Mouse (Mus musculus): ENCODE data around the gene Fam107b. TPM values are rescaled to one million over a fixed set of nuclear protein-coding genes. Genes with fewer than 3 reads are reported as not detected.

The Fam107b gene
- total and polyA plus RNA-seq, 3 experiments = 3.6 to 34.1 (median 19.4) TPM

DNA sequence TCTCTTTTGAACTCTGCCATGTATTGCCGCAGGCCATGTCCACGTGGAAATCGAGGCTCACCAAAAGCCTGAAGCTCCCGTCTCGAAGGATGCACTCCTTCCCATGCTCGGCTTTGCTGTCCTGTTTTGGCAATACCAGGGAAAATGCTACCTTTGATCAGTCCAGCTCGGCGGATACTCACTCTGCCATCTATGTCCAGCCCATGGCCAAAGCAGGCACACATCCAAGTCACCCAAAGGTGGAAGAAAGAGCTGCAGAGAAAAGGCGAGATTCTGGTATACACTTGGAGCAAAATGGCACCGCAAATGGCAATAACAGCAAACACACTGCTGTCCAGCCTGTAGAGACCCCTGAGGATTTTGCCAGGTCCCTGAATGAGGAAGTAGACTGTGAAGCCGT lies 318 bp downstream of the Fam107b start:
- Histone ChIP-seq H3K4me1 (ENCODE audit: insufficient read depth, low read depth, low read length) (no peaks in the 10 kb centered on the region), H3K9me3 (replicated peaks) (no peaks in the 10 kb centered on the region), H3K36me3 (replicated peaks) (no peaks in the 10 kb centered on the region), H3K27me3 (ENCODE audit: insufficient read depth, low read length) (peaks cover 3% of the 10 kb centered on the region; the same call in 1 of the 2 replicates), H3K4me3 (ENCODE audit: low read depth, low read length) (no peak overlapping the region)
- no peak for DNase-seq (ENCODE audit: low spot score)
- ATAC-seq (ENCODE audit: extremely low read depth, insufficient number of reproducible peaks, low FRiP score, poor library complexity, severe bottlenecking) = no peak
- TF ChIP-seq CTCF (IDR thresholded peaks at IDR 0.05; ENCODE audit: low read depth, low read length) (no peak), TAL1 (conservative IDR thresholded peaks at IDR 0.05; ENCODE audit: low read depth, low read length) (no peak), POLR2AphosphoS5 (IDR thresholded peaks at IDR 0.05; ENCODE audit: insufficient replicate concordance, low read depth, low read length) (no peak), GATA2 (IDR thresholded peaks at IDR 0.05; ENCODE audit: borderline replicate concordance, low read depth, low read length) (no peak)

DNA sequence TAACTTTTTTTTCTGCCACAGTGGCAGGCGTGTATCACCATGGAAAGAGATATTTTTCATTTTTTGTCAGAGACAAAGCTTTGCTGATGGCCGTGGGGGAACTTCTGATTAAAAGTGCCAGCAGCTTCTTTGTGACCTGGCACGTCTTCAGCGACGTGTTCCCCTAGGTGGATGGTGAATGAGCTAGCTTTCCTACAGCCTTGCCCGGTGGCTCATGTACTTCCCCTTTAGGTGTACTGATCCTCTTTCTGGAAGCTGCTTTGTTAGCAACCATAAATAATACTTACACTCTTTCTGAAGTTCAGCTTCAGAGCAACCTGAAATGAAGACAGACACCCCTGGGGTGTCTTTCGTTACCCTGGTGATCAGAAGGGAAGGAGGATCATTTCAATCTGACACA lies 3.6 kb downstream of the Fam107b start:
- H3K4me1 ChIP-seq (ENCODE audit: insufficient read depth, low read depth, low read length) = no peaks in the 10 kb centered on the region
- TF ChIP-seq POLR2AphosphoS5 (IDR thresholded peaks at IDR 0.05; ENCODE audit: insufficient replicate concordance, low read depth, low read length) = no peak
- no peak for TF ChIP-seq TAL1 (conservative IDR thresholded peaks at IDR 0.05; ENCODE audit: low read depth, low read length)
- TF ChIP-seq GATA2 (IDR thresholded peaks at IDR 0.05; ENCODE audit: borderline replicate concordance, low read depth, low read length) = no peak
- no peak for TF ChIP-seq GATA1 (IDR thresholded peaks at IDR 0.05; ENCODE audit: borderline replicate concordance, low read length)
- TF ChIP-seq CTCF (IDR thresholded peaks at IDR 0.05; ENCODE audit: low read depth, low read length) = no peak
- H3K27me3 ChIP-seq (ENCODE audit: insufficient read depth, low read length) = peaks cover 3% of the 10 kb centered on the region; the same call in 1 of the 2 replicates
- H3K9me3 ChIP-seq (replicated peaks) = no peaks in the 10 kb centered on the region
- DNase-seq (ENCODE audit: low spot score) (no peak), ATAC-seq (ENCODE audit: extremely low read depth, insufficient number of reproducible peaks, low FRiP score, poor library complexity, severe bottlenecking) (no peak)
- no peaks in the 10 kb centered on the region for H3K36me3 ChIP-seq (replicated peaks)
- no peak overlapping the region for H3K4me3 ChIP-seq (ENCODE audit: low read depth, low read length)

- Histone ChIP-seq H3K27me3 (ENCODE audit: insufficient read depth, low read length) (peaks cover 2% of the 10 kb centered on the region; the same call in 1 of the 2 replicates), H3K36me3 (replicated peaks) (no peaks in the 10 kb centered on the region), H3K4me1 (ENCODE audit: insufficient read depth, low read depth, low read length) (no peaks in the 10 kb centered on the region), H3K9me3 (replicated peaks) (no peaks in the 10 kb centered on the region), H3K4me3 (ENCODE audit: low read depth, low read length) (no peak overlapping the region)
- ATAC-seq (ENCODE audit: extremely low read depth, insufficient number of reproducible peaks, low FRiP score, poor library complexity, severe bottlenecking) = no peak
- TF ChIP-seq GATA1 (IDR thresholded peaks at IDR 0.05; ENCODE audit: borderline replicate concordance, low read length) = no peak
- no peak for DNase-seq (ENCODE audit: low spot score)
Measured at GRCm38 (mm10) chr2:3575140-3575539, 4.9 kb downstream of the Fam107b start.

DNA sequence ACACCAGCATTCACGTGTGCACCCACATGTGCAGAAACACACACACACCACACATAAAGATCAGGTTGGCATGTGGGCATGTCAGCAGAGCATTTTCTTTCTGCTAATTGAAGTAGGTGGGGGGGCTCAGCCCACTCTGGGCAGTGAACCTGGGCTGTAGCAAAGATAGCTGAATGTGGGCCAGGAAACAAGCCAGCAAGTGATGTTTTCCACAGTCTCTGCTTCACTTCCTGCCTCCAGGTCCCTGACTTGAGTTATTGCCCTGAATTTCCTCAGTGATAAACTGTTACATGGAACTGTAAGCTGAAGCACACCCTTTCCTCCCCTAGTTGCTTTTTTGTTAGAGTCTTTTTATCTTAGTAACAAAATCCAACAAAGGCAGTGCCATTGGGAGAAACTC lies 6.1 kb downstream of the Fam107b start:
- no peak overlapping the region for H3K4me3 ChIP-seq (ENCODE audit: low read depth, low read length)
- H3K27me3 ChIP-seq (ENCODE audit: insufficient read depth, low read length) = peaks cover 2% of the 10 kb centered on the region; the same call in 1 of the 2 replicates
- no peaks in the 10 kb centered on the region for H3K36me3 ChIP-seq (replicated peaks)
- no peaks in the 10 kb centered on the region for H3K4me1 ChIP-seq (ENCODE audit: insufficient read depth, low read depth, low read length)
- TF ChIP-seq POLR2AphosphoS5 (IDR thresholded peaks at IDR 0.05; ENCODE audit: insufficient replicate concordance, low read depth, low read length) = no peak
- no peak for TF ChIP-seq TAL1 (conservative IDR thresholded peaks at IDR 0.05; ENCODE audit: low read depth, low read length)
- no peak for TF ChIP-seq GATA2 (IDR thresholded peaks at IDR 0.05; ENCODE audit: borderline replicate concordance, low read depth, low read length)
- TF ChIP-seq CTCF (IDR thresholded peaks at IDR 0.05; ENCODE audit: low read depth, low read length) = no peak
- no peak for TF ChIP-seq GATA1 (IDR thresholded peaks at IDR 0.05; ENCODE audit: borderline replicate concordance, low read length)
- no peak for DNase-seq (ENCODE audit: low spot score)
- no peaks in the 10 kb centered on the region for H3K9me3 ChIP-seq (replicated peaks)
- ATAC-seq (ENCODE audit: extremely low read depth, insufficient number of reproducible peaks, low FRiP score, poor library complexity, severe bottlenecking) = no peak

- no peak overlapping the region for H3K4me3 ChIP-seq (ENCODE audit: low read depth, low read length)
- H3K9me3 ChIP-seq (replicated peaks) = no peaks in the 10 kb centered on the region
- TF ChIP-seq GATA2 (IDR thresholded peaks at IDR 0.05; ENCODE audit: borderline replicate concordance, low read depth, low read length) (no peak), TAL1 (conservative IDR thresholded peaks at IDR 0.05; ENCODE audit: low read depth, low read length) (no peak), POLR2AphosphoS5 (IDR thresholded peaks at IDR 0.05; ENCODE audit: insufficient replicate concordance, low read depth, low read length) (no peak), CTCF (IDR thresholded peaks at IDR 0.05; ENCODE audit: low read depth, low read length) (no peak)
- H3K36me3 ChIP-seq (replicated peaks) = no peaks in the 10 kb centered on the region
- H3K4me1 ChIP-seq (ENCODE audit: insufficient read depth, low read depth, low read length) = no peaks in the 10 kb centered on the region
- ATAC-seq (ENCODE audit: extremely low read depth, insufficient number of reproducible peaks, low FRiP score, poor library complexity, severe bottlenecking) (no peak), DNase-seq (ENCODE audit: low spot score) (no peak)
- H3K27me3 ChIP-seq (ENCODE audit: insufficient read depth, low read length) = peaks cover 2% of the 10 kb centered on the region; the same call in 1 of the 2 replicates
Measured at GRCm38 (mm10) chr2:3577216-3577615, 6.9 kb downstream of the Fam107b start.

- TF ChIP-seq POLR2AphosphoS5 (IDR thresholded peaks at IDR 0.05; ENCODE audit: insufficient replicate concordance, low read depth, low read length) = no peak
- no peak for TF ChIP-seq TAL1 (conservative IDR thresholded peaks at IDR 0.05; ENCODE audit: low read depth, low read length)
- TF ChIP-seq GATA1 (IDR thresholded peaks at IDR 0.05; ENCODE audit: borderline replicate concordance, low read length) = no peak
- TF ChIP-seq CTCF (IDR thresholded peaks at IDR 0.05; ENCODE audit: low read depth, low read length) = no peak
- TF ChIP-seq GATA2 (IDR thresholded peaks at IDR 0.05; ENCODE audit: borderline replicate concordance, low read depth, low read length) = no peak
- Histone ChIP-seq H3K4me3 (ENCODE audit: low read depth, low read length) (no peak overlapping the region), H3K36me3 (replicated peaks) (no peaks in the 10 kb centered on the region), H3K9me3 (replicated peaks) (no peaks in the 10 kb centered on the region), H3K27me3 (ENCODE audit: insufficient read depth, low read length) (0 out of 2 replicates have a peak, but pooled peaks cover 2% of the 10 kb centered on the region), H3K4me1 (ENCODE audit: insufficient read depth, low read depth, low read length) (no peaks in the 10 kb centered on the region)
- ATAC-seq (ENCODE audit: extremely low read depth, insufficient number of reproducible peaks, low FRiP score, poor library complexity, severe bottlenecking) (no peak), DNase-seq (ENCODE audit: low spot score) (no peak)
Measured at GRCm38 (mm10) chr2:3578180-3578902, 8.1 kb downstream of the Fam107b start.
